Mouse (Mus musculus) liver, embryonic 16.5 days (tissue): ENCODE data around the gene Pdia5. TPM values are rescaled to one million over a fixed set of nuclear protein-coding genes. Genes with fewer than 3 reads are reported as not detected.

ENCODE experiments used
- ATAC-seq: fragments of 200-750 bp; cut with Nextera tagmentation; 2 replicates; pipeline ENCODE4 v1.8.0; 2017; ENCODE audit warnings: low read depth, mild to moderate bottlenecking, moderate number of reproducible peaks, moderate library complexity
- H3K27ac ChIP-seq: fragments of 300-500 bp; sonication (generic); 2 replicates; pipeline ENCODE4 v1.5.1; 2014; ENCODE audit warnings: mild to moderate bottlenecking, low read length
- H3K27me3 ChIP-seq: fragments of 300-500 bp; sonication (generic); 2 replicates; pipeline ENCODE4 v1.6.1; 2014; ENCODE audit warnings: low read depth, low read length, mixed read lengths; ENCODE audit not compliant: control insufficient read depth, insufficient read depth
- H3K36me3 ChIP-seq: fragments of 300-500 bp; sonication (generic); 2 replicates; pipeline ENCODE4 v1.6.1; 2014; ENCODE audit warnings: mild to moderate bottlenecking; ENCODE audit not compliant: control insufficient read depth, insufficient read depth
- H3K4me1 ChIP-seq: fragments of 300-500 bp; sonication (generic); 2 replicates; pipeline ENCODE4 v1.6.1; 2014; ENCODE audit warnings: low read depth, low read length, mixed read lengths; ENCODE audit not compliant: control insufficient read depth
- H3K4me2 ChIP-seq: fragments of 300-500 bp; sonication (generic); 2 replicates; pipeline ENCODE4 v1.6.1; 2014; ENCODE audit warnings: low read depth, low read length, mixed read lengths
- H3K4me3 ChIP-seq: fragments of 300-500 bp; sonication (generic); 2 replicates; pipeline ENCODE4 v1.5.1; 2014; ENCODE audit warnings: low read depth, mild to moderate bottlenecking, low read length
- H3K9ac ChIP-seq: fragments of 300-500 bp; sonication (generic); 2 replicates; pipeline ENCODE4 v1.6.1; 2014; ENCODE audit warnings: low read depth, low read length
- H3K9me3 ChIP-seq: fragments of 300-500 bp; sonication (generic); replicated peaks from 2 replicates; pipeline ENCODE4 v1.6.1; 2016; ENCODE audit warnings: low read length; ENCODE audit not compliant: control insufficient read depth
- WGBS: fragments of 180-500 bp; shearing (Covaris S2); extraction: QIAGEN DNeasy Blood & Tissue Kit; methylation state at CpG from one replicate; pipeline ENCODE4 v1.1.7; 2014; ENCODE audit not compliant: insufficient replicate concordance; 5-methylcytosine and 5-hydroxymethylcytosine counted together
- polyA plus RNA-seq: library from polyadenylated mRNA; unstranded; fragments of >200 nt; fragmentation: Nextera tagmentation; extraction: Ambion mirVana; gene quantifications from 2 replicates; pipeline ENCODE4 v1.2.1, GENCODE M21; 2015

Gene Pdia5
- polyA plus RNA-seq, 1 experiment from 2014 or later, result 63.8 TPM

- whole genome bisulfite sequencing, result 74% methylated on average over 17 of the region's 17 CpGs
- Histone ChIP-seq H3K9me3 (no peaks in the 10 kb centered on the region), H3K4me3 (no peak overlapping the region), H3K36me3 (no peaks in the 10 kb centered on the region), H3K4me1 (no peaks in the 10 kb centered on the region), H3K27ac (no peak overlapping the region), H3K9ac (no peak overlapping the region), H3K27me3 (no peaks in the 10 kb centered on the region), H3K4me2 (no peak overlapping the region)
- ATAC-seq, result no peak
Observed at GRCm38 (mm10) chr16:35471841-35472568, 18.7 kb downstream of the Pdia5 start.

GRCm38 (mm10) chr16:35470983-35471382, 19.7 kb downstream of the Pdia5 start:
- no peak overlapping the region for H3K4me3 ChIP-seq
- H3K4me2 ChIP-seq, result no peak overlapping the region
- H3K27ac ChIP-seq, result no peak overlapping the region
- ATAC-seq, result no peak
- H3K9ac ChIP-seq, result no peak overlapping the region
- H3K9me3 ChIP-seq, result no peaks in the 10 kb centered on the region
- H3K27me3 ChIP-seq, result no peaks in the 10 kb centered on the region
- no peaks in the 10 kb centered on the region for H3K4me1 ChIP-seq
- 76% methylated on average over 8 of the region's 8 CpGs for WGBS
- no peaks in the 10 kb centered on the region for H3K36me3 ChIP-seq

GRCm38 (mm10) chr16:35470096-35470495, 20.6 kb downstream of the Pdia5 start:
- H3K36me3 ChIP-seq, result no peaks in the 10 kb centered on the region
- H3K4me3 ChIP-seq, result no peak overlapping the region
- no peak overlapping the region for H3K27ac ChIP-seq
- ATAC-seq, result no peak
- H3K9me3 ChIP-seq, result no peaks in the 10 kb centered on the region
- 66% methylated on average over 8 of the region's 8 CpGs for WGBS
- no peaks in the 10 kb centered on the region for H3K4me1 ChIP-seq
- H3K9ac ChIP-seq, result no peak overlapping the region
- H3K4me2 ChIP-seq, result no peak overlapping the region
- H3K27me3 ChIP-seq, result no peaks in the 10 kb centered on the region

- Histone ChIP-seq H3K27me3 (no peaks in the 10 kb centered on the region), H3K27ac (no peak overlapping the region), H3K36me3 (peaks cover 3% of the 10 kb centered on the region; the same call in 1 of the 2 replicates), H3K4me1 (no peaks in the 10 kb centered on the region), H3K4me2 (no peak overlapping the region), H3K4me3 (no peak overlapping the region), H3K9me3 (no peaks in the 10 kb centered on the region), H3K9ac (no peak overlapping the region)
- no peak for ATAC-seq
- 72% methylated on average over 6 of the region's 6 CpGs for WGBS
Observed at GRCm38 (mm10) chr16:35469016-35469415, 21.7 kb downstream of the Pdia5 start.

GRCm38 (mm10) chr16:35467044-35467443, 23.6 kb downstream of the Pdia5 start:
- peaks cover 3% of the 10 kb centered on the region; the same call in 1 of the 2 replicates for H3K36me3 ChIP-seq
- H3K4me2 ChIP-seq, result no peak overlapping the region
- no peak overlapping the region for H3K9ac ChIP-seq
- H3K9me3 ChIP-seq, result no peaks in the 10 kb centered on the region
- no peaks in the 10 kb centered on the region for H3K27me3 ChIP-seq
- H3K27ac ChIP-seq, result no peak overlapping the region
- WGBS, result 55% methylated on average over 2 of the region's 2 CpGs
- no peak overlapping the region for H3K4me3 ChIP-seq
- H3K4me1 ChIP-seq, result no peaks in the 10 kb centered on the region
- no peak for ATAC-seq

- Histone ChIP-seq H3K4me3 (no peak overlapping the region), H3K4me2 (no peak overlapping the region), H3K27me3 (no peaks in the 10 kb centered on the region), H3K4me1 (no peaks in the 10 kb centered on the region), H3K9ac (no peak overlapping the region), H3K36me3 (peaks cover 3% of the 10 kb centered on the region; the same call in 1 of the 2 replicates), H3K27ac (no peak overlapping the region), H3K9me3 (no peaks in the 10 kb centered on the region)
- no peak for ATAC-seq
- 61% methylated on average over 4 of the region's 4 CpGs for WGBS
Observed at GRCm38 (mm10) chr16:35465808-35466351, 24.8 kb downstream of the Pdia5 start.

GRCm38 (mm10) chr16:35464686-35465308, 25.9 kb downstream of the Pdia5 start:
- Histone ChIP-seq H3K4me1 (no peaks in the 10 kb centered on the region), H3K36me3 (peaks cover 3% of the 10 kb centered on the region; the same call in 1 of the 2 replicates), H3K9ac (no peak overlapping the region), H3K27me3 (no peaks in the 10 kb centered on the region), H3K4me3 (no peak overlapping the region), H3K27ac (no peak overlapping the region), H3K4me2 (no peak overlapping the region), H3K9me3 (no peaks in the 10 kb centered on the region)
- ATAC-seq, result no peak
- 71% methylated on average over 12 of the region's 12 CpGs for WGBS

- Histone ChIP-seq H3K27me3 (no peaks in the 10 kb centered on the region), H3K27ac (no peak overlapping the region), H3K4me2 (no peak overlapping the region), H3K36me3 (peaks cover 3% of the 10 kb centered on the region; the same call in 1 of the 2 replicates), H3K4me3 (no peak overlapping the region), H3K9me3 (no peaks in the 10 kb centered on the region), H3K4me1 (no peaks in the 10 kb centered on the region), H3K9ac (no peak overlapping the region)
- no peak for ATAC-seq
- WGBS, result 72% methylated on average over 10 of the region's 10 CpGs
Observed at GRCm38 (mm10) chr16:35463708-35464107, 27.0 kb downstream of the Pdia5 start.

- H3K4me2 ChIP-seq, result no peak overlapping the region
- H3K27ac ChIP-seq, result no peak overlapping the region
- no peaks in the 10 kb centered on the region for H3K27me3 ChIP-seq
- no peak for ATAC-seq
- H3K9me3 ChIP-seq, result no peaks in the 10 kb centered on the region
- no peaks in the 10 kb centered on the region for H3K4me1 ChIP-seq
- H3K9ac ChIP-seq, result no peak overlapping the region
- WGBS, result 63% methylated on average over 7 of the region's 7 CpGs
- peaks cover 3% of the 10 kb centered on the region; the same call in 1 of the 2 replicates for H3K36me3 ChIP-seq
- no peak overlapping the region for H3K4me3 ChIP-seq
Observed at GRCm38 (mm10) chr16:35462955-35463354, 27.7 kb downstream of the Pdia5 start.
